Comparison of ENCODE assay signal across 47 mouse cellular contexts in the genomic region with DNA sequence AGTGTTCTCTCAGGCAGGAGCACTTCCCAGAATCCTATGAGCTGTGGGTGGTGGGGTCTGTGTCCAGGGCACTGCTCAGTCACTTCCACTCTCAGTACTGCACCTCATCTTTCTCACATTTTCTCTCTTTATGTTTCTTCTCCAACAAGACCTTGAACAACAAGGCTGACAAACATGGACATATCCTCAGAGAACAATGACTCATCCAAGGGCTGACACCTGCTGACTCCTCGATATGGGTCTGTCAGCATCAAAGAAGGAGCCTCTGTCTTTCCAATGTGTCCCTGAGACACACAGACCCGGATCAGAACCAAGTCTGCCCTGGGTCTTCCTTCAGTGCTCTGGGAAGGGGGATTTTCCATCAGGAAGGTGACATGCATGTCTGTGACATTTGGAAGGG. TPM values are rescaled to one million over a fixed set of nuclear protein-coding genes. Genes with fewer than 3 reads are reported as not detected.
"Had no signal": no experiment of that assay in that cellular context is flagged by ENCODE, and none has a peak within 500 bp of the region (broad histone marks: within the 10 kb centered on the region; RNA-seq: fewer than 3 reads in every experiment).

A gene (minus strand): TSS at position 101 of the 400 bp plus-strand sequence.

- H3K36me3 ChIP-seq: limb, embryonic 10.5 days; limb, embryonic 12.5 days; limb, embryonic 13.5 days; limb, embryonic 15.5 days; liver, embryonic 12.5 days; liver, embryonic 13.5 days; liver, embryonic 15.5 days; lung, embryonic 15.5 days; midbrain, embryonic 10.5 days; midbrain, embryonic 12.5 days; midbrain, embryonic 13.5 days; midbrain, embryonic 15.5 days; neural tube, embryonic 12.5 days had no signal

- H3K9ac ChIP-seq: limb, embryonic 12.5 days; limb, embryonic 13.5 days; limb, embryonic 15.5 days; liver, embryonic 12.5 days; liver, embryonic 13.5 days; liver, embryonic 14.5 days; liver, embryonic 15.5 days; liver, postnatal 0 days; lung, embryonic 14.5 days; lung, embryonic 15.5 days; midbrain, embryonic 12.5 days; midbrain, embryonic 13.5 days; midbrain, embryonic 15.5 days; neural tube, embryonic 12.5 days had no signal

- H3K4me2 ChIP-seq: limb, embryonic 12.5 days; limb, embryonic 13.5 days; limb, embryonic 15.5 days; liver, embryonic 11.5 days; liver, embryonic 12.5 days; liver, embryonic 13.5 days; liver, embryonic 15.5 days; lung, embryonic 14.5 days; lung, embryonic 15.5 days; midbrain, embryonic 11.5 days; midbrain, embryonic 12.5 days; midbrain, embryonic 13.5 days; midbrain, embryonic 15.5 days; neural tube, embryonic 12.5 days had no signal

- H3K27me3 ChIP-seq: limb, embryonic 12.5 days; limb, embryonic 13.5 days; limb, embryonic 15.5 days; liver, embryonic 12.5 days; liver, embryonic 13.5 days; liver, embryonic 15.5 days; lung, embryonic 15.5 days; megakaryocyte, embryonic 14.5 days; midbrain, embryonic 12.5 days; midbrain, embryonic 13.5 days; midbrain, embryonic 15.5 days; neural tube, embryonic 12.5 days had no signal

- H3K27ac ChIP-seq: limb, embryonic 10.5 days; limb, embryonic 12.5 days; limb, embryonic 13.5 days; limb, embryonic 15.5 days; liver, embryonic 12.5 days; liver, embryonic 13.5 days; liver, embryonic 14.5 days; liver, embryonic 15.5 days; lung, embryonic 15.5 days; macrophage; midbrain, embryonic 10.5 days; midbrain, embryonic 12.5 days; midbrain, embryonic 13.5 days; midbrain, embryonic 15.5 days; neural tube, embryonic 12.5 days had no signal

- DNase-seq: left cerebral cortex, postnatal 4 days; liver; liver, embryonic 13.5 days; liver, postnatal 0 days; lung, adult 18-20 months; lung, adult 2 months; lung, embryonic 14.5 days; lung, postnatal 10 days; lung, postnatal 14 days; lung, postnatal 36 days; lung, postnatal 4 days; midbrain, embryonic 14.5 days had no signal

- ATAC-seq: liver, embryonic 12.5 days; liver, postnatal 0 days; lung, postnatal 0 days; midbrain, embryonic 13.5 days; midbrain, embryonic 15.5 days; midbrain, embryonic 16.5 days had no signal

- H3K4me1 ChIP-seq: limb, embryonic 10.5 days; limb, embryonic 12.5 days; limb, embryonic 13.5 days; limb, embryonic 15.5 days; liver, embryonic 12.5 days; liver, embryonic 13.5 days; liver, embryonic 15.5 days; lung, embryonic 15.5 days; midbrain, embryonic 10.5 days; midbrain, embryonic 12.5 days; midbrain, embryonic 13.5 days; midbrain, embryonic 15.5 days; neural tube, embryonic 12.5 days had no signal

- H3K9me3 ChIP-seq: limb, embryonic 10.5 days; limb, embryonic 12.5 days; limb, embryonic 15.5 days; liver, embryonic 12.5 days; liver, embryonic 13.5 days; liver, embryonic 15.5 days; lung, embryonic 15.5 days; megakaryocyte, embryonic 14.5 days; midbrain, embryonic 10.5 days; midbrain, embryonic 12.5 days; midbrain, embryonic 13.5 days; midbrain, embryonic 15.5 days; neural tube, embryonic 12.5 days had no signal

- H3K4me3 ChIP-seq: limb, embryonic 10.5 days; limb, embryonic 12.5 days; limb, embryonic 13.5 days; limb, embryonic 15.5 days; liver, embryonic 12.5 days; liver, embryonic 13.5 days; liver, embryonic 15.5 days; lung, embryonic 15.5 days; megakaryocyte, embryonic 14.5 days; midbrain, embryonic 10.5 days; midbrain, embryonic 12.5 days; midbrain, embryonic 13.5 days; midbrain, embryonic 15.5 days; myocyte; neural tube, embryonic 12.5 days had no signal

RNA-seq across cellular contexts. Expression of the gene that starts here (rescaled TPM):
- total RNA-seq: left cerebral cortex, postnatal 10 days; left cerebral cortex, postnatal 14 days; left cerebral cortex, postnatal 25 days; left cerebral cortex, postnatal 36 days; left cerebral cortex, postnatal 4 days; liver, adult 2 months; megakaryocyte progenitor cell, adult 5-6 weeks; megakaryocyte, adult 5-6 weeks; megakaryocyte-erythroid progenitor cell, adult 5-6 weeks; midbrain, postnatal 0 days; monocyte, adult 5-6 weeks had no signal
- polyA plus RNA-seq: limb, embryonic 10.5 days; limb, embryonic 11.5 days; limb, embryonic 12.5 days; limb, embryonic 13.5 days; limb, embryonic 14.5 days; limb, embryonic 15.5 days; liver, adult 2 months; liver, embryonic 11.5 days; liver, embryonic 12.5 days; liver, embryonic 13.5 days; liver, embryonic 14.5 days; liver, embryonic 15.5 days; liver, embryonic 16.5 days; liver, postnatal 0 days; lung, adult 2 months; lung, embryonic 14.5 days; lung, embryonic 15.5 days; lung, embryonic 16.5 days; lung, postnatal 0 days; macrophage; midbrain, embryonic 10.5 days; midbrain, embryonic 11.5 days; midbrain, embryonic 12.5 days; midbrain, embryonic 13.5 days; midbrain, embryonic 14.5 days; midbrain, embryonic 15.5 days; midbrain, embryonic 16.5 days; midbrain, postnatal 0 days; myocyte; neural tube, embryonic 11.5 days; neural tube, embryonic 12.5 days had no signal
